Mouse (Mus musculus): Measurements from ENCODE around the gene 1700001O22Rik.
A peak's percentile ranks its signal among the peaks of the same experiment; 100 is the strongest.

The 1700001O22Rik gene

GRCm38 (mm10) chr2:30782312-30783290 lies 20.9 kb downstream of the 1700001O22Rik start:
- DNase-seq (ENCODE audit: extremely low read depth, insufficient read length, low spot score), result no peak

- no peak for DNase-seq (ENCODE audit: extremely low read depth, insufficient read length, low spot score)
Measured at GRCm38 (mm10) chr2:30779241-30779640, 24.2 kb downstream of the 1700001O22Rik start.

GRCm38 (mm10) chr2:30778235-30778634 lies 25.2 kb downstream of the 1700001O22Rik start:
- no peak for DNase-seq (ENCODE audit: extremely low read depth, insufficient read length, low spot score)

- no peak for DNase-seq (ENCODE audit: extremely low read depth, insufficient read length, low spot score)
Measured at GRCm38 (mm10) chr2:30777266-30777665, 26.2 kb downstream of the 1700001O22Rik start.

GRCm38 (mm10) chr2:30775955-30776354 lies 27.5 kb downstream of the 1700001O22Rik start:
- DNase-seq (ENCODE audit: extremely low read depth, insufficient read length, low spot score), result no peak

GRCm38 (mm10) chr2:30773313-30774005 lies 30.0 kb downstream of the 1700001O22Rik start:
- no peak for DNase-seq (ENCODE audit: extremely low read depth, insufficient read length, low spot score)

GRCm38 (mm10) chr2:30772581-30773312 lies 30.7 kb downstream of the 1700001O22Rik start:
- DNase-seq (ENCODE audit: extremely low read depth, insufficient read length, low spot score), result peak; percentile 87

- DNase-seq (ENCODE audit: extremely low read depth, insufficient read length, low spot score), result peak; percentile 77
Measured at GRCm38 (mm10) chr2:30771806-30772460, 31.5 kb downstream of the 1700001O22Rik start.

GRCm38 (mm10) chr2:30771368-30771805 lies 32.1 kb downstream of the 1700001O22Rik start:
- DNase-seq (ENCODE audit: extremely low read depth, insufficient read length, low spot score), result no peak

GRCm38 (mm10) chr2:30769187-30769586 lies 34.3 kb downstream of the 1700001O22Rik start:
- no peak for DNase-seq (ENCODE audit: extremely low read depth, insufficient read length, low spot score)

- no peak for DNase-seq (ENCODE audit: extremely low read depth, insufficient read length, low spot score)
Measured at GRCm38 (mm10) chr2:30768529-30768928, 34.9 kb downstream of the 1700001O22Rik start.

GRCm38 (mm10) chr2:30767626-30768240 lies 35.7 kb downstream of the 1700001O22Rik start:
- DNase-seq (ENCODE audit: extremely low read depth, insufficient read length, low spot score), result no peak

- DNase-seq (ENCODE audit: extremely low read depth, insufficient read length, low spot score), result no peak
Measured at GRCm38 (mm10) chr2:30766446-30766845, 37.0 kb downstream of the 1700001O22Rik start.

GRCm38 (mm10) chr2:30760706-30761105 lies 42.8 kb downstream of the 1700001O22Rik start:
- peak; percentile 40 for DNase-seq (ENCODE audit: extremely low read depth, insufficient read length, low spot score)

GRCm38 (mm10) chr2:30759858-30760547 lies 43.5 kb downstream of the 1700001O22Rik start:
- peak; percentile 44 for DNase-seq (ENCODE audit: extremely low read depth, insufficient read length, low spot score)

- DNase-seq (ENCODE audit: extremely low read depth, insufficient read length, low spot score), result no peak
Measured at GRCm38 (mm10) chr2:30759442-30759841, 44.0 kb downstream of the 1700001O22Rik start.

GRCm38 (mm10) chr2:30759088-30759374 lies 44.4 kb downstream of the 1700001O22Rik start:
- no peak for DNase-seq (ENCODE audit: extremely low read depth, insufficient read length, low spot score)

GRCm38 (mm10) chr2:30758341-30759087 lies 44.9 kb downstream of the 1700001O22Rik start:
- DNase-seq (ENCODE audit: extremely low read depth, insufficient read length, low spot score), result peak; percentile 68

All from 3134 (cell line).